Mouse (Mus musculus): ENCODE measurements at regions not wholly inside any gene's neighbourhood (a gene's known extent, or its start where the extent isn't known, plus 50 kb on each side); places are given as distances from the start of the nearest gene placed in this dataset.

DNA sequence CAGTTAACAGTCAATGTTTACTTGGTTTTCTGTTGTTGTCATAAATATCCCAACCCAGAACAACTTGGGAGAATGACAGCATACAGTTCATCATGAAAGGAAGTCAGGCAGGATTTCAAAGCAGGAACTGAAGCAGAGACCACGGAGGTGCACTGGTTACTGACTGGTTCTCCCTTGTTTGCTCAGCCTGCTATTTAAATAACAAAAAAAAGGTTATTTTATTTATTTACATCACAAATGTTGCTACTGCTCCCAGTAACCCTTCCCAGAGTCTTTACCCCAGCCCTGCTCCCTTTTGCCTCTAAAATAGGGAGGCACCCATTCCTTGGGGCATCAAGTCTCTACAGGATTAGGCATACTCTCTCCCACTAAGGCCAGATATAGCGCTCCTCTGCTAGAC, 461.8 kb upstream of the Slc8a1 start:
- H3K27ac ChIP-seq (ENCODE audit: insufficient read depth, low read depth, low read length, poor library complexity, severe bottlenecking) = no peak overlapping the region
- DNase-seq (ENCODE audit: low read depth, low spot score) = peak; percentile 40
- no peak overlapping the region for H3K4me3 ChIP-seq (ENCODE audit: insufficient read depth in 1 of 2, low read depth in 1 of 2, low read length in 2 of 2, poor library complexity in 1 of 2, severe bottlenecking in 1 of 2)
- TF ChIP-seq ZNF384 (IDR thresholded peaks at IDR 0.05; ENCODE audit: low read depth, low read length) = no peak
- no peak for TF ChIP-seq MAFK (IDR thresholded peaks at IDR 0.05; ENCODE audit: insufficient read depth, low read depth, low read length)
- no peak for TF ChIP-seq ZC3H11A (IDR thresholded peaks at IDR 0.05; ENCODE audit: borderline replicate concordance, low read depth, low read length)
- TF ChIP-seq CHD2 (IDR thresholded peaks at IDR 0.05; ENCODE audit: low read depth, low read length) = 0 out of 2 replicates have a peak, but pooled peaks have one; percentile 7
- no peak for TF ChIP-seq HCFC1 (IDR thresholded peaks at IDR 0.05; ENCODE audit: borderline replicate concordance, insufficient read depth, low read length)
- no peak overlapping the region for H3K9ac ChIP-seq (ENCODE audit: insufficient read depth, low read depth, low read length, poor library complexity, severe bottlenecking)
- H3K36me3 ChIP-seq (ENCODE audit: control insufficient read depth, insufficient read depth, low read length, poor library complexity, severe bottlenecking) = no peaks in the 10 kb centered on the region
- peaks cover 2 to 3% of the 10 kb centered on the region in 2 experiments; a peak in 3 of 4 replicates for H3K4me1 ChIP-seq (ENCODE audit: control insufficient read depth in 2 of 2, insufficient read depth in 2 of 2, low read length in 2 of 2, poor library complexity in 1 of 2)
- no peaks in the 10 kb centered on the region for H3K9me3 ChIP-seq (ENCODE audit: control insufficient read depth, insufficient read depth, low read depth, low read length)
- in situ Hi-C loops (cut with MboI; ENCODE audit: low sequenced_read_pairs in 2 of 2, unreplicated experiment in 2 of 2) = no loop called here

DNA sequence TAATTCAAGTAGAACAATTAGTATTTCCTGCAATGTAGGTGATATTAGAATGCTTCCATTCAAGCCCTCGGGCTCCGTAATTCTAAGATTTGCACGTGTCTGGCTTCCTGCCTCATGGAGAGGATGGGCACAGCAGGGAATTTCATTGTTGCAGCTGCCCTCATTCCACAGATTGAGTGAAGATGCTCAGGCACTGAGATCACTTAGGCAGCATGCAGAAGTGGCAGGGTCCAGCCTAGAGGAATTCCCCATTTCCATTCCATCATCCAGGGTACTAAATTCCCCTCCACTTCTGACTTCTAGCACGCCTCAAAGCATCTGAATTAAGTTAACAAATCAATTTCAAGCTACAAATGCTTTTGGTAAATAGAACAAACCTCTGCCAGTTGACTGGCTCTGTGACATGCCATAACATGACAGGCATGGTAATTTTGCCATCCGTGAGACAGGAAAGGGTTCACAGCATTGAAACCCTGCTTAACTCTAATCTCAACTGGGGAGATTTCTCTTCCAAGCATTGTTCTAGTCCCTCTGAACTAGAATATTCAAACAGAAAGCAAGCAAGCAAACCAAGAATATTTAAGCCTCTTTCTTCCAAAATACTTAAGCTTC, 461.0 kb upstream of the Slc8a1 start:
- in situ Hi-C loops (cut with MboI; ENCODE audit: low sequenced_read_pairs in 2 of 2, unreplicated experiment in 2 of 2) = no loop called here
- no peaks in the 10 kb centered on the region for H3K36me3 ChIP-seq (ENCODE audit: control insufficient read depth, insufficient read depth, low read length, poor library complexity, severe bottlenecking)
- H3K9me3 ChIP-seq (ENCODE audit: control insufficient read depth, insufficient read depth, low read depth, low read length) = no peaks in the 10 kb centered on the region
- DNase-seq (ENCODE audit: low read depth, low spot score) = peak; percentile 7
- H3K4me3 ChIP-seq (ENCODE audit: insufficient read depth in 1 of 2, low read depth in 1 of 2, low read length in 2 of 2, poor library complexity in 1 of 2, severe bottlenecking in 1 of 2) = no peak overlapping the region
- H3K9ac ChIP-seq (ENCODE audit: insufficient read depth, low read depth, low read length, poor library complexity, severe bottlenecking) = no peak overlapping the region
- no peak overlapping the region for H3K27ac ChIP-seq (ENCODE audit: insufficient read depth, low read depth, low read length, poor library complexity, severe bottlenecking)
- TF ChIP-seq CHD2 (IDR thresholded peaks at IDR 0.05; ENCODE audit: low read depth, low read length) = no peak
- no peak for TF ChIP-seq MAFK (IDR thresholded peaks at IDR 0.05; ENCODE audit: insufficient read depth, low read depth, low read length)
- TF ChIP-seq ZNF384 (IDR thresholded peaks at IDR 0.05; ENCODE audit: low read depth, low read length) = no peak
- no peak for TF ChIP-seq HCFC1 (IDR thresholded peaks at IDR 0.05; ENCODE audit: borderline replicate concordance, insufficient read depth, low read length)
- peaks cover 2 to 3% of the 10 kb centered on the region in 2 experiments; a peak in 3 of 4 replicates for H3K4me1 ChIP-seq (ENCODE audit: control insufficient read depth in 2 of 2, insufficient read depth in 2 of 2, low read length in 2 of 2, poor library complexity in 1 of 2)

DNA sequence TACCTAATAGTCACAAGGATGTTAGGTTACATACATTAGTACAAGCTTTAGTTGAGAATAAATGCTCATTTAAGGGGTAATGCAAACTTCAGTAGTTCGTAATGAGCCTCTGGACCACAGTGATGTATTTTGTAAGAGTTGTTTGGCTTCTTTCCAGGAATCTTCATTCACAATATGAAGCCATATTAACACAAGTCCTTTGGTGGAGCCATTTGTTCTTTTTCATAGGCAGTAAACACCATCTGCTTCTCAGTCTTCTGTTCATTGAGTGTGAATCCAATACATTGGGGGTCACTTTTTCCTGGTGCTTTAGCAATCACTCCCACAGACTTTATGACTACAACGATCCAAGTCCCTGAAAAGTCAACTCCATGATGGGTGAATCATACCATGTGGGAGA, 446.1 kb upstream of the Slc8a1 start:
- no peaks in the 10 kb centered on the region for H3K9me3 ChIP-seq (ENCODE audit: control insufficient read depth, insufficient read depth, low read depth, low read length)
- TF ChIP-seq CHD2 (IDR thresholded peaks at IDR 0.05; ENCODE audit: low read depth, low read length) (no peak), ZNF384 (IDR thresholded peaks at IDR 0.05; ENCODE audit: low read depth, low read length) (no peak), ZC3H11A (IDR thresholded peaks at IDR 0.05; ENCODE audit: borderline replicate concordance, low read depth, low read length) (no peak), HCFC1 (IDR thresholded peaks at IDR 0.05; ENCODE audit: borderline replicate concordance, insufficient read depth, low read length) (no peak), MAFK (IDR thresholded peaks at IDR 0.05; ENCODE audit: insufficient read depth, low read depth, low read length) (no peak)
- DNase-seq (ENCODE audit: low read depth, low spot score) = no peak
- no peak overlapping the region for H3K27ac ChIP-seq (ENCODE audit: insufficient read depth, low read depth, low read length, poor library complexity, severe bottlenecking)
- no peak overlapping the region for H3K4me3 ChIP-seq (ENCODE audit: insufficient read depth in 1 of 2, low read depth in 1 of 2, low read length in 2 of 2, poor library complexity in 1 of 2, severe bottlenecking in 1 of 2)
- no peak overlapping the region for H3K9ac ChIP-seq (ENCODE audit: insufficient read depth, low read depth, low read length, poor library complexity, severe bottlenecking)
- in situ Hi-C loops (cut with MboI; ENCODE audit: low sequenced_read_pairs in 2 of 2, unreplicated experiment in 2 of 2) = no loop called here
- H3K36me3 ChIP-seq (ENCODE audit: control insufficient read depth, insufficient read depth, low read length, poor library complexity, severe bottlenecking) = no peaks in the 10 kb centered on the region
- H3K4me1 ChIP-seq (ENCODE audit: control insufficient read depth in 2 of 2, insufficient read depth in 2 of 2, low read length in 2 of 2, poor library complexity in 1 of 2) = no peaks in the 10 kb centered on the region

DNA sequence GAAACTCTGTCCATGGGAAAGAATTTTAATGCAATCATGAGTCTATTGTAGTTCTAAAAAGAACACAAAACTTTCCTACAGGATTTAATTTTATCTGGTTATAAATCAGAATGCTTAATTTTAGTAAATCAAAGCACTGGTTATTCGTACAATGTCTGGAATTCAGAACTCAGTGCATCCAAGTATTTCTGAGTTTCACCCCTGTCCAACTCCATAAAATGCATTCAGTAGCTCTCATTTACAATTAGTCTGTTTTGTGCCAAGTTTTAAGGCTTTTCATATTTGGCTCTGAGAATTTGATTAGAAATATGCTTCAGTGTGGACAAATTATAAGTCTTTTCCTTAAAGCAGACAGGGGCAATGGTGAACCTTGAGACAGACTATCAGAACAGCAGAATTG, 433.0 kb upstream of the Slc8a1 start:
- Histone ChIP-seq H3K9me3 (ENCODE audit: control insufficient read depth, insufficient read depth, low read depth, low read length) (no peaks in the 10 kb centered on the region), H3K36me3 (ENCODE audit: control insufficient read depth, insufficient read depth, low read length, poor library complexity, severe bottlenecking) (no peaks in the 10 kb centered on the region)

More for the DNA sequence above, 433.0 kb upstream of the Slc8a1 start:
- TF ChIP-seq HCFC1 (IDR thresholded peaks at IDR 0.05; ENCODE audit: borderline replicate concordance, insufficient read depth, low read length) (no peak), ZC3H11A (IDR thresholded peaks at IDR 0.05; ENCODE audit: borderline replicate concordance, low read depth, low read length) (no peak), MAFK (IDR thresholded peaks at IDR 0.05; ENCODE audit: insufficient read depth, low read depth, low read length) (no peak), ZNF384 (IDR thresholded peaks at IDR 0.05; ENCODE audit: low read depth, low read length) (no peak), CHD2 (IDR thresholded peaks at IDR 0.05; ENCODE audit: low read depth, low read length) (no peak)
- Histone ChIP-seq H3K4me1 (ENCODE audit: control insufficient read depth in 2 of 2, insufficient read depth in 2 of 2, low read length in 2 of 2, poor library complexity in 1 of 2) (no peaks in the 10 kb centered on the region), H3K27ac (ENCODE audit: insufficient read depth, low read depth, low read length, poor library complexity, severe bottlenecking) (no peak overlapping the region), H3K9ac (ENCODE audit: insufficient read depth, low read depth, low read length, poor library complexity, severe bottlenecking) (no peak overlapping the region), H3K4me3 (ENCODE audit: insufficient read depth in 1 of 2, low read depth in 1 of 2, low read length in 2 of 2, poor library complexity in 1 of 2, severe bottlenecking in 1 of 2) (no peak overlapping the region)
- no peak for DNase-seq (ENCODE audit: low read depth, low spot score)
- in situ Hi-C loops (cut with MboI; ENCODE audit: low sequenced_read_pairs in 2 of 2, unreplicated experiment in 2 of 2) = no loop called here

Measured in ES-E14 (cell line).